Mouse (Mus musculus): ENCODE measurements around the gene Cirbp.
"Not testable (repeated sequence)": the region's sequence is repeated elsewhere in the genome, so short reads cannot be mapped to it uniquely, and the experiment has no call there.

Cirbp gene

DNA sequence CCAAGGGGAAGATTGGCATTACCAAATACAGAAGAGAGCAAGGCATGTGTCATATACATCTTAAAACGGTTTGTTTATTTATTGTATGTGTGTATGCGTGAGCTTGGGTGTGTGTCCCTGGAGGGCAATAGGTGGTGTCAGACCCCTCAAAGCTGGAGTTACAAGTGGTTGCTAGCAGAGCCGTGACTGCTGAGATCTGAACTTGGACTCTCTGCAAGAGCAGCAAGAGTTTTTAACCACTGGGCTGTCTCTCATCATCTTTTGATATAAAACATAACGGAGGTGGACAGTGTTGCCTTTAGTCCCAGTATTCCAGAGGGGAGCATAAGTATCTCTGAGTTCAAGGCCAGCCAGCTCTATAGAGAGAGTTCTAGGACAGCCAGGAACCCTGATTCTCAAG lies 42.5 kb downstream of the Cirbp start:
- in situ Hi-C loops (cut with MseI, MboI) = no loop called here

- in situ Hi-C loops (cut with MseI, MboI) = no loop called here
Observed at GRCm38 (mm10) chr10:80208841-80209371, 43.1 kb downstream of the Cirbp start.

DNA sequence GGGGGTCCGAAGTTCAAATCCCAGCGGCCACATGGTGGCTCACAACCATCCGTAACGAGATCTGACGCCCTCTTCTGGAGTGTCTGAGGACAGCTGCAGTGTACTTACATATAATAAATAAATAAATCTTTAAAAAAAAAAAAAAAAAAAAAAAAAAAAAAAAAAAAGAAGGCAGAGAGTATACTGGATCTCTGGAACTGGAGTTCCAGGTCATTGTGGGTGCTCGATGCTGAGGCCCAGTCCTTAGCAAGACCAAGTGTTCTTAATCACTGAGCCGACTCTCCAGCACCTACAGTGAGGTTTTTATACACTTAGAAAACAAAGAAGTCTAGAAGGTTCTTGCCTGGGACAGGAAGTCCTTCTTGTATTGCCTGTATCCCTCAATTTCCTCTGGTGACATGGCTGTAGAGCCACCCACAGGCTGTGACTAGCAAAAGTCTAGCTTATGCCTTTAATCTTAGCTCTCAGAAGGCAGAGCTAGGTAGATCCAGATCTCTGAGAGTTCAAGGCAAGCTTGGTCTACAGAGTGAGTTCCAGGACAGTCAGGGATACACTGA lies 45.8 kb downstream of the Cirbp start:
- in situ Hi-C loops (cut with MseI, MboI) = not testable (repeated sequence)

DNA sequence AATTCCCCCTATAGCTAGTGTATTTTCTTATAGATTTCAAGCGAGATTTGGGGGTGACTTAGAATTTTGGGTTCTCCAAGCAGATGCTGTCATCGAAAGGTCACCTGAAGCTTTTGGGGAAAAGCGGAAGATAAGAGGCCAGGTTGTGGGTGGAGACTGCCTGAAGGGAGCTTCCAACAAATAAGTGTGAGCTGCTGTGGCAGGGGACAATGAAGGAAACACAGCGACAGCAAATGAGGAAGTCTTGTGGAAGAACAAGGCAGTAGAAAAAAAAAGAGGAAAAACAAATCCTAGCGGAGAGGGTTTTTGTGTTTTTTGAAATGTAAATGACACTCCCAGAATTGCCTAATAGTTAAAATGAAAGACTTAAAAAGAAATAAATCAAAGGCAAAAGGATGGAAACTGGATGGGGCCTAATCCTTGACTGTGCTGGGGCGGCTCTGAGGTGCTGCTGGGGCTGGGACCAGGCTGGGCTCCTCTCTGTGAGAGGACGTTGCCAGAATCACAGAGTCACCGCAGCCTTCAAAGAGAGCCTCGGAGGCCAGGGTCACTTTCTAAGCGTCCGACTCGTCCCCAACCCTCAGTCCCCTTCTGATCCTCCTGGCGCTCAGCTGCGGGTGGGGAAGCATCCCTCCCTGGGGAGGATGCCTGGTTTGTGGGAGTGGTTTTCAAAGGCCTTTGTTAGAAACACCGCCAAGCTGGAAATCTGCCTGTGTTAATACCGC lies 49.4 kb downstream of the Cirbp start:
- in situ Hi-C loops (cut with MseI, MboI) = no loop called here

DNA sequence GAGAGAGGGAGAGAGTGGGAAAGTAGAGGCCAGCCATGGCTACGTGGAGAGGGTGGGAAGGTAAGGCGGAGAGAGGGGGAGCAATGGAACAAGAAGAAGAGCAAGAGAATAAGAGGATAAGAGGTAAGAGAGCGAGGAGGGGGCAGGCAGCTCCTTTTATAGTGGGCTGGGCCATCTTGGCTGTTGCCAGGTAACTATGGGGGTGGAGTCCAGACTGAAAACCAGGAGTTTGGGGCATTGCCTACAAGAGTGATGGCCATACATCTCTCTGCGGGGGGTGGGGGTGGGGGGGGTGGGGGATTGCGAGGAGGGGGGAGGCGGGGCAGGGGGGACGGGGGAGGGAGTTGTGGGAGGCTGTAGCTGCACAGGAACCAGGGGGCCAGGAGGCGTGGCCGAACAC lies 54.9 kb downstream of the Cirbp start:
- in situ Hi-C loops (cut with MseI, MboI) = no loop called here

All from mouse trophoblast stem cell (cell line).